Mouse (Mus musculus) ES-E14 (cell line): ENCODE results near the gene Bicdl1.

ENCODE experiments used
- CHD2 ChIP-seq: IDR thresholded peaks from 2 replicates; pipeline ENCODE4 v1.6.1; 2014; ENCODE audit warnings: mild to moderate bottlenecking, low read depth, low read length, inconsistent platforms
- HCFC1 ChIP-seq: IDR thresholded peaks from 2 replicates; pipeline ENCODE4 v1.6.1; 2012; ENCODE audit warnings: low read length, inconsistent platforms, borderline replicate concordance; ENCODE audit not compliant: insufficient read depth
- MAFK ChIP-seq: IDR thresholded peaks from 2 replicates; pipeline ENCODE4 v1.6.1; 2014; ENCODE audit warnings: mild to moderate bottlenecking, low read depth, low read length, inconsistent platforms; ENCODE audit not compliant: insufficient read depth
- ZC3H11A ChIP-seq: IDR thresholded peaks from 2 replicates; pipeline ENCODE4 v1.6.1; 2012; ENCODE audit warnings: low read depth, mild to moderate bottlenecking, inconsistent platforms, low read length, borderline replicate concordance
- ZNF384 ChIP-seq: IDR thresholded peaks from 2 replicates; pipeline ENCODE4 v1.6.1; 2012; ENCODE audit warnings: low read depth, low read length, inconsistent platforms

DNA sequence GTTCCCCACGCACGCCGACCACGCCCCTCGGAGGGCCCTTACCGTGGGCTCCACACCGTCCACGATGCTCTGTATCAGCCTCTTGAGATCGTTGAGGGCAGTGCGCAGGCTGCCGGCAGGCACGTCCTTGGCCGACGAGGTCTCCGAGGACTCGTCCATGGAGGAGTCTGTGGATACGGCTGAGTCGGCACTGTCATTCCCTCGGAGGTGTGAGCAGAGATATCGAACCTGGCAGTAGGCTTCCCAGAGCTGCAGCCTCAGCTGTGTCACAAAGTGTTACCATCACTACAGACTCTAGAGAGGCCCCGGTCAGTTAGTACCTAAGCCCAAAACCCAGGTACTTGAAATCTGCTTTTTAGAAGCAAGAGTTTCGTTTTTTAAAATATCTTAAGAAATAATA, 68.8 kb downstream of the Bicdl1 start:
- TF ChIP-seq ZNF384 (no peak), CHD2 (no peak), HCFC1 (no peak), ZC3H11A (no peak), MAFK (no peak)
